Mouse (Mus musculus): Measurements from ENCODE around the gene Mfsd7a. TPM values are rescaled to one million over a fixed set of nuclear protein-coding genes. Genes with fewer than 3 reads are reported as not detected.

Gene Mfsd7a
- polyA plus RNA-seq, 1 experiment from 2014 or later = 0.15 TPM

Other genes with a start within 250 kb of the Mfsd7a start
- gene Dr1, start 180.0 kb downstream of the Mfsd7a start, polyA plus RNA-seq (2014; fragmentation: Nextera tagmentation; extraction: Ambion mirVana) = 28.2 and 30.0 TPM in 2 replicates
- 3.0 and 3.6 TPM in 2 replicates for gene Pigg, start 136.3 kb downstream of the Mfsd7a start, polyA plus RNA-seq (2014; fragmentation: Nextera tagmentation; extraction: Ambion mirVana)
- 0.11 TPM in 1 of 2 replicates, not detected in the other for gene Gm42517, start 81.0 kb downstream of the Mfsd7a start, polyA plus RNA-seq (2014; fragmentation: Nextera tagmentation; extraction: Ambion mirVana)
- gene Pde6b, start 60.5 kb downstream of the Mfsd7a start, polyA plus RNA-seq (2014; fragmentation: Nextera tagmentation; extraction: Ambion mirVana) = 0.22 TPM in 1 of 2 replicates, not detected in the other
- 971 and 1,026 TPM in 2 replicates for gene Atp5k, start 14.4 kb downstream of the Mfsd7a start, polyA plus RNA-seq (2014; fragmentation: Nextera tagmentation; extraction: Ambion mirVana)
- 24.3 and 26.8 TPM in 2 replicates for gene Pcgf3, start 12.3 kb upstream of the Mfsd7a start, polyA plus RNA-seq (2014; fragmentation: Nextera tagmentation; extraction: Ambion mirVana)
- gene Cplx1, start 101.1 kb upstream of the Mfsd7a start, polyA plus RNA-seq (2014; fragmentation: Nextera tagmentation; extraction: Ambion mirVana) = 0.44 and 1.1 TPM in 2 replicates
- 25.9 and 26.8 TPM in 2 replicates for gene Gak, start 180.9 kb upstream of the Mfsd7a start, polyA plus RNA-seq (2014; fragmentation: Nextera tagmentation; extraction: Ambion mirVana)
- 22.1 and 22.2 TPM in 2 replicates for gene Tmem175, start 180.9 kb upstream of the Mfsd7a start, polyA plus RNA-seq (2014; fragmentation: Nextera tagmentation; extraction: Ambion mirVana)
- gene Idua, start 211.4 kb upstream of the Mfsd7a start, polyA plus RNA-seq (2014; fragmentation: Nextera tagmentation; extraction: Ambion mirVana) = 14.5 and 14.9 TPM in 2 replicates
- 5.6 and 6.6 TPM in 2 replicates for gene Dgkq, start 220.8 kb upstream of the Mfsd7a start, polyA plus RNA-seq (2014; fragmentation: Nextera tagmentation; extraction: Ambion mirVana)
- 0.40 and 0.53 TPM in 2 replicates for gene Slc26a1, start 226.7 kb upstream of the Mfsd7a start, polyA plus RNA-seq (2014; fragmentation: Nextera tagmentation; extraction: Ambion mirVana)
- 23.9 and 25.2 TPM in 2 replicates for gene Fgfrl1, start 243.5 kb upstream of the Mfsd7a start, polyA plus RNA-seq (2014; fragmentation: Nextera tagmentation; extraction: Ambion mirVana)